Mouse (Mus musculus) frontal cortex, postnatal 10 days (tissue): ENCODE results near the gene Asna1.

Experiments used
- DNase-seq, 2 experiments: peaks; one replicate each; pipeline ENCODE4 v3.0.0; 2022; ENCODE audit warnings: low spot score in 2 of 2, mixed read lengths in 1 of 2

Gene Asna1

GRCm38 (mm10) chr8:84974543-84975142 is 50.4 kb downstream of the Asna1 start:
- DNase-seq = no peak

GRCm38 (mm10) chr8:84973803-84974542 is 51.1 kb downstream of the Asna1 start:
- DNase-seq = no peak

GRCm38 (mm10) chr8:84973079-84973478 is 52.0 kb downstream of the Asna1 start:
- DNase-seq = no peak

GRCm38 (mm10) chr8:84970913-84971312 is 54.2 kb downstream of the Asna1 start:
- DNase-seq = no peak

- no peak for DNase-seq
Measured at GRCm38 (mm10) chr8:84970135-84970790, 54.8 kb downstream of the Asna1 start.

GRCm38 (mm10) chr8:84969241-84970134 is 55.6 kb downstream of the Asna1 start, which contains the start of the genes Gm49661, Prdx2 and Rnaseh2a:
Gene Gm49661 (minus strand): TSS chr8:84969433.
Gene Prdx2 (plus strand): TSS chr8:84969587.
Gene Rnaseh2a (minus strand): TSS chr8:84969767.
- peak in 1 of 2 experiments; percentile 49 for DNase-seq

GRCm38 (mm10) chr8:84968650-84969049 is 56.4 kb downstream of the Asna1 start:
- no peak for DNase-seq
